Mouse (Mus musculus): ENCODE results near the gene C8b.

Gene C8b

GRCm38 (mm10) chr4:104766065-104766464, at the start of gene C8b:
Gene C8b, plus strand, starts transcription at chr4:104766317.
- DNase-seq (ENCODE audit: low read depth, low spot score): no peak

GRCm38 (mm10) chr4:104716506-104716905, 49.6 kb upstream of the C8b start:
- no peak for DNase-seq (ENCODE audit: low read depth, low spot score)

- DNase-seq (ENCODE audit: low read depth, low spot score): no peak
Measured at GRCm38 (mm10) chr4:104718973-104719795, 46.9 kb upstream of the C8b start.

- no peak for DNase-seq (ENCODE audit: low read depth, low spot score)
Measured at GRCm38 (mm10) chr4:104723527-104724045, 42.5 kb upstream of the C8b start.

- no peak for DNase-seq (ENCODE audit: low read depth, low spot score)
Measured at GRCm38 (mm10) chr4:104724258-104724657, 41.9 kb upstream of the C8b start.

- no peak for DNase-seq (ENCODE audit: low read depth, low spot score)
Measured at GRCm38 (mm10) chr4:104725673-104726072, 40.4 kb upstream of the C8b start.

- no peak for DNase-seq (ENCODE audit: low read depth, low spot score)
Measured at GRCm38 (mm10) chr4:104729185-104729584, 36.9 kb upstream of the C8b start.

- no peak for DNase-seq (ENCODE audit: low read depth, low spot score)
Measured at GRCm38 (mm10) chr4:104746500-104746899, 19.6 kb upstream of the C8b start.

- no peak for DNase-seq (ENCODE audit: low read depth, low spot score)
Measured at GRCm38 (mm10) chr4:104754090-104754489, 12.0 kb upstream of the C8b start.

GRCm38 (mm10) chr4:104760878-104761624, 5.1 kb upstream of the C8b start:
- DNase-seq (ENCODE audit: low read depth, low spot score): no peak

GRCm38 (mm10) chr4:104768190-104768589, 2.1 kb downstream of the C8b start:
- no peak for DNase-seq (ENCODE audit: low read depth, low spot score)

- no peak for DNase-seq (ENCODE audit: low read depth, low spot score)
Measured at GRCm38 (mm10) chr4:104769602-104770001, 3.5 kb downstream of the C8b start.

GRCm38 (mm10) chr4:104770331-104770730, 4.2 kb downstream of the C8b start:
- no peak for DNase-seq (ENCODE audit: low read depth, low spot score)

- DNase-seq (ENCODE audit: low read depth, low spot score): no peak
Measured at GRCm38 (mm10) chr4:104775601-104776000, 9.5 kb downstream of the C8b start.

GRCm38 (mm10) chr4:104779460-104779859, 13.3 kb downstream of the C8b start:
- no peak for DNase-seq (ENCODE audit: low read depth, low spot score)

GRCm38 (mm10) chr4:104781441-104781840, 15.3 kb downstream of the C8b start:
- DNase-seq (ENCODE audit: low read depth, low spot score): no peak

- no peak for DNase-seq (ENCODE audit: low read depth, low spot score)
Measured at GRCm38 (mm10) chr4:104782346-104782745, 16.2 kb downstream of the C8b start.

- no peak for DNase-seq (ENCODE audit: low read depth, low spot score)
Measured at GRCm38 (mm10) chr4:104792111-104792510, 26.0 kb downstream of the C8b start.

GRCm38 (mm10) chr4:104798951-104799350, 32.8 kb downstream of the C8b start:
- no peak for DNase-seq (ENCODE audit: low read depth, low spot score)

- no peak for DNase-seq (ENCODE audit: low read depth, low spot score)
Measured at GRCm38 (mm10) chr4:104801625-104802024, 35.5 kb downstream of the C8b start.

GRCm38 (mm10) chr4:104804100-104804499, 38.0 kb downstream of the C8b start:
- no peak for DNase-seq (ENCODE audit: low read depth, low spot score)

GRCm38 (mm10) chr4:104805414-104806257, 39.5 kb downstream of the C8b start:
- no peak for DNase-seq (ENCODE audit: low read depth, low spot score)
